Mouse (Mus musculus) T-cell, adult 66 days (primary cell): Measurements from ENCODE around the gene Sars2. TPM values are rescaled to one million over a fixed set of nuclear protein-coding genes. Genes with fewer than 3 reads are reported as not detected.

Source experiments
- total RNA-seq, 2 experiments: library from RNA; stranded (reverse); gene quantifications; 3 replicates in 1 of 2; 4 replicates in 1 of 2; pipeline ENCODE4 v1.2.4; 2023

The Sars2 gene
- total RNA-seq: 10 to 100 TPM; 16.8 to 22.5 TPM

DNA sequence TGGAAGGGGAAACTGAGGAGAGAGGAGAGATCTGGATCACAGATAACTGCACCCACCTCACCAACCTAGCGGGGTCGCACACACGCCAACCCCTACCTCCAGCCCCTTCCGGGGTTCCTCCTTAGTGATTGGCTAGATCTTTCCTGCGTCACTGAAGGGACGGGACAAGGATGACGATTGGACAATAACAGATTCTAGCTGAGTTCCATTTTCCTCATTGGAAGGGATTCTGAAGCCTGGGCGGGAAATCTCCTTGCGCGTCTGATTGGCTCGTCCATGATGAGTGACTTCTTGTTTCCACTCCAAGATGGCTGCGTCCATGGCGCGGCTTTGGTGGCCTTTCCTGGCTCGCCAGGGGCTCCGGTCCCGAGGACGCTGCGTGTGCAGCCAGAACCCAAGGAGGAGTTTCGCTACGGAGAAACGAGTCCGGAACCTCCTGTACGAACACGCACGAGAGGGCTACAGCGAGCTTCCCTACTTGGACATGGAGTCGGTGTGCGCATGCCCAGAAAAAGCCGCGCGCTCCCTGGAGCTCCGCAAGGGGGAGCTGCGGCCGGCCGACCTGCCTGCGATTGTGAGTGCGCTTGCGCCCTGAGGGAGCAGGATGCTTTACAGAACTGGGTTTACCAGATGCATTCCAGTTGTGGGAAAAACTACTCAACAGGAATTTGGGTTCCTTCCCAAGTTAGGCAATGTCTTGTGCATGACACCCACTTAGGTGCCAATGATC is at the start of gene Sars2, which contains the start of gene Mrps12:
Sars2 (plus strand) TSS at position 284 of the 730 bp plus-strand sequence.
Mrps12 (minus strand) TSS at position 112 of the 730 bp plus-strand sequence.

DNA sequence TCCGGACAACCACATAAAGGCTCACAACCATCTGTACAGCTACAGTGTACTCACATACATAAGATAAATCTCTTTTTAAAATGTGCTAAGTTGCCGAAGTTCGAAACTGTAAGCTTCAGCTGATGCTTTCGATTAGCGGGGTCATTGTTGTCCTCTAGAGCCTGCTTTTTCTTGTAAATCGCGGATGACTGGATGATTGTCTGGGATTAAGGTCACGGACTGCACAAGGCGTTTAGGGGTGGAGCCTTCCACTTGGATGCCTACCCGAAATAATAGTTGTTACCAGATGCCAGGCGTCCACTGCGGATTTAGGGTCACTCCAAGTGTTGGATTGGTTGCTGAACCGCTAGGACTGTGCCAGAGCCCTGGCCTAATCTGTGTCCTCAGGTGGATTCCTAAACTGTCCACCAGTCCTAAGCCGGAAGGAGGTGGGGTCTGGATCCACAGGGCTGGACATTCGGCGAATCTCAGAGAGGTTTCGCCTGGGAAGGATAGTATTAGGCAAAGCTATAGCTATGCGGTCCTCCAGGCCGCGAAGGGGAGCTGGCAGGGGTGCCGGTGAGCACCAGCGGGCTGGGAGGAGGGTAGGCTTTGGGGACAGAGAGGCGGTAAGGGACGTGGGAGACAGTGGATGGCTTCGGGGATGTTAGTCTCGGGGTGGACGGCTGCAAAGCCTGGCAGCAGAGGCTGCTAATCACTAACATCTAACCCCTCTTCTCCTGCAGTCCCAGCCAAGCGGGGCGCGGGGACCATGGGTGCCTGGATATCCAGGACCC is 49.1 kb upstream of the Sars2 start, which contains the start of gene Fbxo27:
Fbxo27 (plus strand) TSS at position 305 of the 776 bp plus-strand sequence.

DNA sequence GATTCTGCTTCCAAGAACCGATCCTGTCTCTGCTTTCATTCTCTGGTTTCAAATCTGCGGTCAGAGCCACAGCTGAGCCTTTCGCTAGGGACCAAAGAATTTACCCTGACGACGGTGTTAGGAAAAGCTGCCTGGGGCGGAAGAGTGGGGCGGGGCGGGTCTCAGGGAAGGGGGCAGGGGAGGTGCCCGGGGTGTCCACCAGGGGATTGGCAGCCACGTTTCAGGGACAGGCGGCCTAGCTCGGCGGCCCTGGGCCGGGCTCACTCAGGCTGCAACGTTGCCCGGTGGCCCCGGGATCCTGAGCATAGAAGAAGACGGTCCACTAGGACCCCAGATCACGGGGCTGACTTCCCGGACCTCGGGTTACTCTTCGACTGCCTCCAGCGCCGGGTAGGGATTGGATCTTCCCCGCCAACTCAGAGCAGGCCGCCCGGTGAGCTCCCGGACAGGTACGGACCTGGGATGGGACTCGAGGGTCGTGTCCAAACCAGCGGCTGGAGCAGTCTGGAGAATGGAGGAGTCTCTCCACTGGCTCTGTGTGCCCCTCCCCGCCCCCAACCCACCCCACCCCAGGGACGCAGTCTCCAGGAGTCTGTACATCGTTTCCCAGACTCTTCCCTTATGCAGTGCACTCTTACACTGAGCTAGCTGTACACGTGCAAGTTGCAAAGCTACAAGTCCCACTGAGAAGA is 25.1 kb upstream of the Sars2 start, which contains the start of gene Fbxo17:
Fbxo17 (plus strand) TSS at position 215 of the 692 bp plus-strand sequence.

DNA sequence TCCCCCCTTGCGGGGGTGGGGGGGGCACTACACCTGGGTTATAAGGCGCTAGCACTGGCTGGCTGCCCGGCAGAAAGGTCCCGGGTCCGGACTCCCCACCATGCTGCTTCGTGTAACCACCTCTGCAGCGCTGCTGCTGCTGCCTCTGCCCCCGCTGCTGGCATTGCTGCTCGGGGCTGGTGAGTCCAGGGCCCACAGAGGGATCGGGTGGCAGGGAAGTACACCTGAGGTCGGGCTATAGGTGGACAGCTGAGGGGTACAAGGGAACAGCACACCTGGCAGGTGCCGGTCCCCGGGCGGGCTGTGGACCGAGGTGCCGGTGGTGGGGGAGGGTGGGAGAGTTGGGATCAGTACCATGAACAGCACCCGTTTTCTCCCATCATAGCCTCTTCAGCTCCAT is 14.3 kb downstream of the Sars2 start, which contains the start of gene Ccer2:
Ccer2 (plus strand) TSS at position 96 of the 400 bp plus-strand sequence.

DNA sequence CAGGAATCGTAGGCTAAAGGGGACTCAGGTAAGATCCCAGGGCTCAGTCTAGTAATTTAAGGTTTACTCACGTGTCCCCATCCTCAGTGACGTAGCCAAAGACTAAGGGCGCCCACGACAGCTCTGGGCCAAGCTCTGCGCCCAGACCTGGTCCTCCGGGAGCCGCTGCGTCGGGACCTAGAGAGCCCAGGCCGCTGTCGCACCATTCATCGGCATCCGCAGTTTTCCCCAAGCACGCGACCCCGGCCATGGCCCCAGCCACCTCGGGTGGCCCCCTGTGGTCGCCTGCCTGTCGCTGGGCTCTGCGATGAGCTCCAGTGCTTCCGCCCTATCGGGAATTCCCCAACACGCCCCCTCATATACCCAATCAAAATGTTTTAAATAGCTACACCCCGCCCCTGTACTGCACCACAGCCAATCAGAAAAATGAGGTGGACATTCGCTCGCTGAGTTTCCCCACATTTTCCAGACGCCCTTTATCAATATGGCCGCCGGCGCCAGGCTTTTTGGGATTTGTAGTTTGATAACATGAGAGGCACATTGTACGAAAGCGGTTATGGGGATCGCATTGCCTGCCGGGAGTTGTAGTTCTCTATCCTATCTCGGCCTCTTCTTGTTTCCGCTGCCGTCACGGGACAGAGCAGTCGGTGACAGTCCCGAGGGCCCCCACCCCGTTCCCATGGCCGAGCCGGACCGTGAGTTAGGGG is 24.5 kb downstream of the Sars2 start, which contains the start of gene Sirt2:
Sirt2 (plus strand) TSS at position 563 of the 707 bp plus-strand sequence.

GRCm38 (mm10) chr7:28767462-28767965 is 25.7 kb downstream of the Sars2 start, which contains the start of gene Nfkbib:
TSS of gene Nfkbib (minus strand) at chr7:28767512.

GRCm38 (mm10) chr7:28788307-28789195 is 46.8 kb downstream of the Sars2 start, which contains the start of gene Rinl:
TSS of gene Rinl (plus strand) at chr7:28788969.

Other genes starting within 250 kb of the Sars2 start
- not detected for gene Ifnl2, start 231.5 kb upstream of the Sars2 start, total RNA-seq
- not detected for gene Ifnl3, start 219.2 kb upstream of the Sars2 start, total RNA-seq
- not detected for gene Sycn, start 201.1 kb upstream of the Sars2 start, total RNA-seq
- gene Nccrp1, start 194.7 kb upstream of the Sars2 start, total RNA-seq: not detected
- 10 to 100 TPM; 43.9 to 46.4 TPM for gene Samd4b, start 143.8 kb upstream of the Sars2 start, total RNA-seq
- gene Pak4, start 143.8 kb upstream of the Sars2 start, total RNA-seq: 10 to 100 TPM in 1 of 2 experiments, 1 to 10 TPM in 1; 8.4 to 10.2 TPM
- not detected for gene Acp7, start 110.7 kb upstream of the Sars2 start, total RNA-seq
- 1 to 10 TPM; 2.2 to 6.5 TPM for gene Fbxo27, start 49.1 kb upstream of the Sars2 start, total RNA-seq
- gene Fbxo17, start 25.2 kb upstream of the Sars2 start, total RNA-seq: 10 to 100 TPM; 28.1 to 30.8 TPM
- gene Mrps12, start 172 bp upstream of the Sars2 start, total RNA-seq: 10 to 100 TPM; 19.9 to 31.8 TPM
- gene Ccer2, start 14.2 kb downstream of the Sars2 start, total RNA-seq: under 1 TPM in 1 of 2 experiments, not detected in 1; 0.56 TPM
- gene Sirt2, start 24.7 kb downstream of the Sars2 start, total RNA-seq: 10 to 100 TPM; 60.4 to 69.7 TPM
- 10 to 100 TPM; 64.6 to 71.2 TPM for gene Nfkbib, start 25.5 kb downstream of the Sars2 start, total RNA-seq
- gene Rinl, start 47.0 kb downstream of the Sars2 start, total RNA-seq: 100 to 1,000 TPM; 166 to 180 TPM
- gene Hnrnpl, start 66.5 kb downstream of the Sars2 start, total RNA-seq: 100 to 1,000 TPM; 583 to 612 TPM
- 10 to 100 TPM; 62.2 to 67.9 TPM for gene Ech1, start 83.2 kb downstream of the Sars2 start, total RNA-seq
- gene Lgals4, start 91.9 kb downstream of the Sars2 start, total RNA-seq: 10 to 100 TPM; 14.9 to 16.6 TPM
- gene Lgals7, start 121.9 kb downstream of the Sars2 start, total RNA-seq: not detected
- gene Capn12, start 139.4 kb downstream of the Sars2 start, total RNA-seq: not detected
- 100 to 1,000 TPM; 149 to 152 TPM for gene Actn4, start 220.3 kb downstream of the Sars2 start, total RNA-seq
- 100 to 1,000 TPM; 313 to 319 TPM for gene Eif3k, start 239.9 kb downstream of the Sars2 start, total RNA-seq
- gene Map4k1, start 240.1 kb downstream of the Sars2 start, total RNA-seq: 10 to 100 TPM; 95.0 to 97.3 TPM